Mouse (Mus musculus) hindbrain, embryonic 16.5 days (tissue): Measurements from ENCODE around the gene Prps1. TPM values are rescaled to one million over a fixed set of nuclear protein-coding genes. Genes with fewer than 3 reads are reported as not detected.

Experiments
- ATAC-seq: fragments of 200-750 bp; cut with Nextera tagmentation; 2 replicates; pipeline ENCODE4 v1.8.0; 2017; ENCODE audit warnings: moderate TSS enrichment, moderate library complexity
- H3K27ac ChIP-seq: fragments of 300-500 bp; sonication (generic); 2 replicates; pipeline ENCODE4 v1.5.1; 2014; ENCODE audit warnings: low read depth, mild to moderate bottlenecking, control low read depth, low read length, moderate library complexity
- H3K27me3 ChIP-seq: fragments of 300-500 bp; sonication (generic); replicated peaks from 2 replicates; pipeline ENCODE4 v1.6.1; 2014; ENCODE audit warnings: low read length; ENCODE audit not compliant: control insufficient read depth, insufficient read depth
- H3K36me3 ChIP-seq: fragments of 300-500 bp; sonication (generic); 2 replicates; pipeline ENCODE4 v1.6.1; 2014; ENCODE audit warnings: mild to moderate bottlenecking, low read length, moderate library complexity, mixed read lengths; ENCODE audit not compliant: control insufficient read depth, insufficient read depth
- H3K4me1 ChIP-seq: fragments of 300-500 bp; sonication (generic); 2 replicates; pipeline ENCODE4 v1.6.1; 2014; ENCODE audit warnings: low read depth, low read length; ENCODE audit not compliant: control insufficient read depth, insufficient read depth
- H3K4me2 ChIP-seq: fragments of 300-500 bp; sonication (generic); 2 replicates; pipeline ENCODE4 v1.6.1; 2014; ENCODE audit warnings: mild to moderate bottlenecking, low read length, control low read depth, moderate library complexity
- H3K4me3 ChIP-seq: fragments of 300-500 bp; sonication (generic); 2 replicates; pipeline ENCODE4 v1.5.1; 2014; ENCODE audit warnings: mild to moderate bottlenecking, low read length, control low read depth, moderate library complexity
- H3K9ac ChIP-seq: fragments of 300-500 bp; sonication (generic); 2 replicates; pipeline ENCODE4 v1.6.1; 2014; ENCODE audit warnings: low read depth, mild to moderate bottlenecking, control low read depth, low read length, moderate library complexity
- H3K9me3 ChIP-seq: fragments of 300-500 bp; sonication (generic); 2 replicates; pipeline ENCODE4 v1.6.1; 2014; ENCODE audit warnings: mild to moderate bottlenecking, low read length, moderate library complexity; ENCODE audit not compliant: control insufficient read depth
- WGBS: fragments of 180-500 bp; shearing (Covaris S2); extraction: QIAGEN DNeasy Blood & Tissue Kit; methylation state at CpG from one replicate; pipeline ENCODE4 v1.1.7; 2014; 5-methylcytosine and 5-hydroxymethylcytosine counted together
- polyA plus RNA-seq: library from polyadenylated mRNA; unstranded; fragments of >200 nt; fragmentation: Nextera tagmentation; extraction: Ambion mirVana; gene quantifications from 2 replicates; pipeline ENCODE4 v1.2.1, GENCODE M21; 2015

Prps1 gene
- polyA plus RNA-seq, 1 experiment from 2014 or later = 94.0 TPM

- 67% methylated on average over 14 of the region's 14 CpGs for WGBS
- H3K36me3 ChIP-seq = no peaks in the 10 kb centered on the region
- H3K27ac ChIP-seq = no peak overlapping the region
- ATAC-seq = no peak
- no peak overlapping the region for H3K4me2 ChIP-seq
- peaks cover 3% of the 10 kb centered on the region; the same call in 1 of the 2 replicates for H3K27me3 ChIP-seq
- H3K4me3 ChIP-seq = no peak overlapping the region
- no peaks in the 10 kb centered on the region for H3K4me1 ChIP-seq
- H3K9me3 ChIP-seq = no peaks in the 10 kb centered on the region
- H3K9ac ChIP-seq = no peak overlapping the region
Measured at GRCm38 (mm10) chrX:140522071-140522765, 65.8 kb downstream of the Prps1 start.

GRCm38 (mm10) chrX:140524231-140524630 is 67.8 kb downstream of the Prps1 start:
- Histone ChIP-seq H3K4me3 (no peak overlapping the region), H3K36me3 (no peaks in the 10 kb centered on the region), H3K4me1 (no peaks in the 10 kb centered on the region), H3K27ac (no peak overlapping the region), H3K9ac (no peak overlapping the region), H3K4me2 (no peak overlapping the region), H3K9me3 (no peaks in the 10 kb centered on the region), H3K27me3 (no peaks in the 10 kb centered on the region; the same call in 1 of the 2 replicates)
- no peak for ATAC-seq
- WGBS = 86% methylated on average over 5 of the region's 5 CpGs

Other genes with a start within 250 kb of the Prps1 start
- gene Frmpd3, start 114.3 kb upstream of the Prps1 start, polyA plus RNA-seq = 3.1 and 4.2 TPM in 2 replicates
- 135 and 147 TPM in 2 replicates for gene Tsc22d3, start 144.0 kb downstream of the Prps1 start, polyA plus RNA-seq
- gene Mid2, start 208.0 kb downstream of the Prps1 start, polyA plus RNA-seq = 5.9 and 7.8 TPM in 2 replicates